Mouse (Mus musculus) right cerebral cortex, postnatal 25 days (tissue): Measurements from ENCODE around the gene Kcnj11.

Experiments used
- DNase-seq: peaks from one replicate; pipeline ENCODE4 v3.0.0; 2022

Gene Kcnj11

DNA sequence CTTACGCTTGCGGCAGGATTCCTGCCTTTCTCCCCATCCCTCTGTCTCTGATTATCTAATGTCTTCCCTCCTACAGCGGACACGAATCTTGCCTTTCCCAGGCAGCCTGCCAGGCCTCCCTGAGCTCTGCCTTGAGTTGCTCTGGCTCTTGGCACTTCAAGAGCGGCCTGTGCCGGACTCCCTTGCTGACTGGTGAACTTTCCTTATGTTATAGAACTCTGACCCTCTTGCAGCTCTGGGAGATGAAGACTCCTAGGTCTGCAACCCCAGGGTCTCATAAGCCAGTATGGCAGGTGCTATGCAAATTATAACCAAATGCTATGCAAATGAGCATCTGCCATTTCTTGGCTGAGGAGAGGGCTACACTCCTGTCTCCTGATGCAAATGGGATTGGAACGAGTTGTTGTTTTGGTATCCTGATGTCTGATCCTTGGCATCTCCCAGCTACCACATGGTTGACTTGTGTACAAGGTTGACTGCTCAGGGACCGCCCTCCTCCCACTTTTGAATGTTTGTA, 2.6 kb upstream of the Kcnj11 start:
- peak; percentile 76 for DNase-seq

DNA sequence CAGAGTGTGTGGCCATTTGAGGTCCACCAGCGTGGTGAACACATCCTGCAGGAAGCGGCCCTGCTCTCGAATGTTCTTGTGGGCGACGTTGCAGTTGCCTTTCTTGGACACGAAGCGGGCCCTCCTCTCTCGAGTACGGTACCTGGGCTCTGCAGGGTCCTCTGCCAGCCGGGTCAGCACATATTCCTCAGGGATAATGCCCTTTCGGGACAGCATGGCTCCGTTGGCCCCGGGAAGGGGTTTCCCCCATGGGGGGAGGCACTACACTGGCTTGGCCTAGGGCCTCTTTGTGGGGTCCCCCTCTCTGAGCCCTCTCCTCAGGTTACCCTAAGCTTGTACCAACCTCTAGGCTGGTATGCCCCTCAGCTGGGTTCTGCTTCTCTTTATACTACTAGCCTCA, 882 bp downstream of the Kcnj11 start:
- DNase-seq = no peak

DNA sequence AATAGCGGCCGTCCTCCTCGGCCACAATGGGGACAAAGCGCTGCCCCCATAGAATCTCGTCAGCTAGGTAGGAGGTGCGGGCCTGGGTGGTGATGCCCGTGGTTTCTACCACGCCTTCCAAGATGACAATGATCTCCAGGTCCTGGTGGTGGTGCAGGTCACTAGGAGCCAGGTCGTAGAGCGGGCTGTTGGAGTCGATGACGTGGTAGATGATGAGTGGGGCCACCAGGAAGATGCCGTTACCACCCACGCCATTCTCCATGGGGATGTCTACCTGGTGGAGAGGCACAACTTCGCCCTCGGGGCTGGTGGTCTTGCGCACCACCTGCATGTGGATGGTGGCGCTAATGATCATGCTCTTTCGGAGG, 1.7 kb downstream of the Kcnj11 start:
- DNase-seq = no peak

DNA sequence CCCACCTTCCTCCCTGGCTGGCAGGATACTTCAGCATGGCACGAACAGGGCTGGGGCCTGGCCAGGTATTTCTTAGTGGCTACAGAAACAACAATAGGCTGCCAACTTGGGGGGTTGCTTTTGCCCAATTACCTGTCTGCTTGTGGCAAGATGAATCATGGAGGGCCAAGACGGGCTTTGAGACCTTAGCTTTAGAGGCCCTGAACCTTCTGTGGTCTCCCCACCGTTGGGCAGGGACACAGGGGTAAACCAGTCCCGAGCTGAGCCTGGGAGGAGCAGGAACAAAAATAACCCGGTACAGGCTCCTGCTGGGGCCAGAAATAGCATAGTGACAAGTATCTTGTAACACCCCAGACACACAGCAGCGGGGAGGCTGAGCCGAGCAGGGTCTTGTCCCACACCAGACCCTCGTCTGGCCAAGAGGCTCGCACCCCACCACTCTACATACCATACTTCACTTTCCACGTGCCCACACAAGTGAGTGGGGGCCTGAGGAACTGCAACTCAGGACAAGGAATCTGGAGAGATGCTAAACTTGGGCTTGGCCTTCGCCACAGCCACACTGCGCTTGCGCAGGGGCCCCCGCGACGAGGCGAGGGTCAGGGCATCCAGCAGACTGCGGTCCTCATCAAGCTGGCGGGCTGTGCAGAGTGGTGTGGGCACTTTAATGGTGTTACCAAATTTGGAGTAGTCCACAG, 2.2 kb downstream of the Kcnj11 start:
- DNase-seq = peak; percentile 42

DNA sequence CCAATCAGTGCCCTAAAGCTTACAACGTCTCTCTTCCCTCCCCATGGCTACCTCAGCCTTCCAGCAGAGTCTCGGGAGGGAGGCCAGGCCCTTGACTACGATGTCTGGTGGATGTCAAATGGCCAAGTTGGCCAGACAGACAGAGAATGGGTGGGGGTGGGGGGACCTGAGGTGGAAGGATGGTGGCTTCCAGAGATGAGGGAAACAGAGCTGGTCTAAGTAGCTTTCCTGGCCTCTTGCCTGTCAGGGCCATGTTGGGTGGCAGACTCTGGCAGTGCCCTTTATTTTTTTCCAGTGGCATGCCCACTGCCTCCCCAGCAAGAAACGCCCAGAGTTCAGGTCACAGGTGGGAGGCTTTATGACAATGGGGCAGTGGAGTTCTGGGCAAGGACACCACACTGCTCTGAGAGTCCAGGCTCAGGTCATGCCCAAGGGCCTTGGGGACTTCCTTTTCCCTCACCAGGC, 3.2 kb downstream of the Kcnj11 start:
- DNase-seq = no peak

DNA sequence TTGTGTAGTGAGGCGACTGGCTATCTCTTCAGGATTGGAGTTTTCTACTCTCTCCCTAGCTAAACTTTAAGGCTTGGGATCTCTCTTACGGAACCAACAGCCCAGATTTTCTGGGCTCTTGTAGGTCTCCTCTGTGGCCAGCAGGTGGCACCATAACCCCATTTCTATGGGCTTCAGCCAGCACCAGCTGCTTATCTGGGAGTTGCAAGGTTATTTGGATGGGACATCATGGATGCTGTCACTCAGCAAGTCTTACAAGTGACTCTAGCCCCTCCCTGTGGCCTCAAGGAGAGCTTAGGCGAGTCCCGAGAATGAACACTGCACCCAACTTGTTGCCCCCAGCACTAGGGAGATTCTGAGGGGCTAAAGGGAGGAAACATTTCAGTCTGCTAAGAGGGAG, 4.4 kb downstream of the Kcnj11 start:
- DNase-seq = peak; percentile 69

DNA sequence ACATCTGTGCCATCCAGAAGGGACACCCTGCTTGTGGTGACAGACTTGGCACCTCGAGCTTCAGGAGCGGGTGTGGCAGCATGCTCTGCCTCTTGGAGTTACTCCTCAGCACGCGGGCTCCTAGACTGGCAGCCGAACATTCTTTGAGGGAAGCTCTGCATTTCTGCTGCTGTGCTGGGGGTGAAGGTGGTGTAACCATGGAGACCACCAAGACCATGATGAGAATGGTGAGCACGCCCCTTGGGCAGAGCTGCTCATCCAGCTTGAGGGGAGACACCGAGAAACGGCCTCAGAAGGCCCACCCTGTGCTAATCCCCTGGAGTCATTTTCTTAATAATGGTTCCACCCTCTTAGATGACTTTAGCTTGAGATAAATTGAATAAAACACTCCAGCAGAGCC, 7.8 kb downstream of the Kcnj11 start:
- DNase-seq = no peak

DNA sequence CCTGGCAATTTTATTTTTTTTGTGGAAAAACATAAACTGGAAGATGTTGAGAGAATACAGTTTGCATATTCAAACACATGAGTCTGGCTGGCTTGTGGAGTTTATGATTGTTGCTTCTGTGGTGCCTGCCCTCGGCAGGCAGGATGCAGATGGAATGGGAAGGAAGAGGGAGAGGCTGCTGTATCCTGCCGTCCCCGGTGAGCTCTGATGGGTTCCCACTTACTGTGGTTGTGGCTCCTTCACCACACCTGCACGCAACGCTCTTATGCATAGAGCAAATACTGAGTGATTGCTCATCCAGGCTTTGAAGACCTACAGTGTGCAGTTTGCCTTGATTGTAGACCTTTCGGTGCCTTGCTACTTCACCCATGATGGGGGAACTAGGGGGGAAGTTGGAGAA, 12.3 kb downstream of the Kcnj11 start:
- no peak for DNase-seq

DNA sequence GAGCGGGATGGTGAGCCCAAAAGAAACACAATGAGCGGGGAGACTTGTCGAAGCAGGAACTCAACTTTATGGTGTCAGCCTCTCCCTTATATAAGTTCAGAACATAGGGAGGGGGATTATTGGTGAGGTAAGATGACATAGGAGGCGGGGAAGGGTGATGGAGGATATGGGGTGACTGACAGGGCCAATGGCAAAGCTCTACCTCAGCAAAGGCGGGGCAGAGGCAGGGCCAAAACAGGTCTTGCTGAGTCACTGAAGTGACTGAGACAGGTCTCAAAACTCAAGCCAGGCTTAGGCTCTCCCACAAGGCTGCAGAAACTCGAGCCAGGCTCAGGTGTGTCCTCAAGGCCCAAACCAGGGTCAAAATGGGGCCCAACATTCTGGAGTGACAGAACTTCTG, 14.2 kb downstream of the Kcnj11 start:
- DNase-seq = no peak

DNA sequence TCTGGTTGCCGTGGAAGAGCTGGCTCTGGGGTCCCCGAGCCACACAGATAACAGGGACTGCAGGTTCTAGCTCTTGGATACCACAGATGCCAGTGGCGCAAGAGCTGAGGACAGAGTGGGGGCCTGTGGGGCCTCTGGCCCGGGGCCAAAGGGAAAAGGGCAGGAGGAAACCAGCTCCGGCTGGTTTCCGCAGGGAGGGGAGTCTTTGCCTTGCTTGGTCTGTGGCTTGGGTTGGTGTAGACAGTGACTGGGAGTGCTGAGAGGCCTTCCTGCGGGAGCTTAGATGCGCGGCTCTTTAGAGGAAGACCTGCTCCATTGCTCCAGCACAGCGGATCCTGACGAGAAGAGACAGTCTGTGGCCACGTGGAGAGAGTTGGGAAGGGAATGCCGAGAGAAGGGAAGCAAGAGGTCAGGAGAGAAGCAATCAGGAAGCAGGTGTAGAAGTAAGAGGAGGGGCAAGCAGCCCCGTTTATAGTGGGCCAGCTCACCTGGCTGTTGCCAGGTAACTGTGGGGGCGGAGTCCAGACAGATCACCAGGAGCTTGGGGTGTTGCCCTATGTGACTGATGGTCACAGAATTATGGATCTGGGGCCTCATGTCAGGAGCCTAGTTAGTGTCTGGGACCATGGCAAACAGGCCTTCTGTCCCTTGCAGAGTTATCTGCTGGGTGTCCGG, 15.6 kb downstream of the Kcnj11 start:
- DNase-seq = no peak

DNA sequence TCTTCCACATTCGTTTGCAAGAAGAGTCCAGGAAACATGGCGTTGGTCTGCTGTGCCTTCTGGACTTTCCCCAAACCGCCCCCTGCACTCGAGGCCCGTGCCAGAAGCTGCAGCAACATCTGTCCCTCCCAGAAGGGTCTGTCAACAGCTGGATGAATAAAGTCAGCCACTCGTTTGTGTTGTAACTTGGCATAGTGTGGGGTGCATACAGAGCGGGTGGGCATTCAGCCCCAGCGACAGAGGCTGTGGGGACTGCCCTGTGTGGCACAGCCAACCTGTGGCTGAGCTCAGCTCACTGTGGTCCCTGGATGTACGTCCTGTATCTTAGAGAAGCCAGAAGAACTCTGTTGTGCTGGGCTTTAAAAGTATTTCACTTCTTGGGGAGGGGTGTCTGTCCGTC, 16.5 kb downstream of the Kcnj11 start:
- no peak for DNase-seq

DNA sequence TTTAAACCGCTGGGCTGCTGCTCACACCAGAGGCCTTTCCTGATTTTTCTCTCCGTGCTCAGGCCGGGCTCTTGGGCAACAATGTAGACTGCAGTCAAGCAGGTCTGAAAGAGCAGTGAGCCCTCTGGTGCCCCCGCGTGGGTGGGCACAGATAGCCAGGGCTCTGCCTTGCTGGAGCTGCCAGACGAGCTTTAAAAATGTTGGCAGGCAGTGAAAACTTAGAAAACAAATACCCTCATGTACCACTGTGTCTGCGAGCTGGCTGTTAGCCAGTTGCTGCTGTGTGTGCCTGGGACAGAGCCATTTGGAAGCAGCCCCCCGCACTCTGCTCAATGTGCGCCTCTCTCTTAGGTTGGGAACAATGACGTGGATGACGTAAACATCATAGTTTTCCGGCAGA, 22.9 kb downstream of the Kcnj11 start:
- no peak for DNase-seq

DNA sequence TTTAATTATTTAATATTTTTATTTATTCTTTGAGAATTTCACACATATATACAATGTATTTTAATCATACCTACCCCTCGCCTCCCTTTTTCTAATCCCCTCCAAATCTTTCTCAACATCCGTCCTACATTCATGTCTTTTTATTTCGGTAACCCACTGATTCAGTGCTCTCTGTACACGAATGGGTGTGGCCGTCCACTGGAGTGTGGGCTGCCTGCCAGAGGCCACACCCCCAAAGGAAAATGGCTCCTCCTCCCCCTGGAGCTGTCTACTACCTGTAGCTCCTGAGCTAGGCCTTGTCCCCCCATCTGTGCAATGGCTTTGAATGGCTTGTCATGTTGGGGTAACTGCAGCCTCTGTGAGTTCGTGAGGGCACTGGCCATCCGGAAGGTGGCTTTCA, 23.7 kb downstream of the Kcnj11 start:
- DNase-seq = no peak

DNA sequence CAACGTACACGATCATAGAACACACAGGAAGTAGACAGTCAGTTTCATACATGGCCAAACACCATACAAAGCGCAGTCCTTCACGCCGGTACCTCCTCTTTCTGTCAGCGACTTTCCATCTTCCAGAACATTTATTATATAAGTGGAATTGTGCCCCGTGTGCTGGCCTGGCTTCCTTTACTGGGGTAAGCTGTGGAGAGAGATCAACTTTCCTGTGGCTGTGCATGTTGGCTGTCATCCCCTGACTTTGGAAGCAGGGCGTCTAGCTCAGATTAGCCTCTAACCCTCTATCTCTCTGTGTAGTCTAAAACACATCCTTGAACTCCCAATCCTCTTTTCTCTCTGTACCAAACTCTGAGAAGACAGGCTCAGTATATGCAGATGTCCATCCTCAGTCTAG, 31.7 kb downstream of the Kcnj11 start:
- no peak for DNase-seq

DNA sequence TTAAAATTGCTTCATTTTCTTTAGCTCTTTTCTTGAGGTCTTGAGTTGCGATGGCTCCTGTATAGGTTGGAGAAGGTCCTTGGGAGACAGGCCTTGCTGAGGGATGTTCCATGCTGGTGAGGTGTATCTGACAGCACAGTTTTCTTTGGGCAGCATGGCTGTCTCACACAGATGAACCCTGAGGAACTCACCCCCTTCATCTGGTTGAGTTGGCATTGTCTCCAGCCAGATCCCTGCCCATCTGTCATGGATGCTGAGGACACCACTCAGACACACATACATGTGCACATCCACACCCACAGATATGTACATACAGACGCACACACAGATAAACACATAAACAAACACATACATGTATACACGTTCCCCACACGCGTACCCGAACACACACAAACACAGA, 37.3 kb downstream of the Kcnj11 start:
- no peak for DNase-seq

DNA sequence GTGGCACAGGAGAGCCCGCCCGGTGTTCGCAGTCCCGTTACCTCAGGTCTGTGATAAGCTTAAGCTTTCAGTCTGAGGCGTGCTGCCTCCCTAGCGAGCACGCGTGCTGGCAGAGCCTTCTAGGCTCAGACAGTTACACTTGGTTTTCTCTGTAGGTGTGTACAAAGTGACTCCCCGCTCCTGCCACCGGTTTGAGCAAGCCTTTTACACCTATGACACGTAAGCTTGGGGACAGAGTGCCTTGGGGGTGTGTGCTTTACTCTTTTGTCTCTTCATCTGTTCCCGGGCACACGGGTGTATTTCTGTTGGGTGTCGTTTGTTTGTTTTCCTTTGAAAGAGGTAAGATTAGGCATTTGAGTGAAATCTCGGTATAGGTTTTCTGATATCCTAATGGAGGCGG, 39.0 kb downstream of the Kcnj11 start:
- no peak for DNase-seq

DNA sequence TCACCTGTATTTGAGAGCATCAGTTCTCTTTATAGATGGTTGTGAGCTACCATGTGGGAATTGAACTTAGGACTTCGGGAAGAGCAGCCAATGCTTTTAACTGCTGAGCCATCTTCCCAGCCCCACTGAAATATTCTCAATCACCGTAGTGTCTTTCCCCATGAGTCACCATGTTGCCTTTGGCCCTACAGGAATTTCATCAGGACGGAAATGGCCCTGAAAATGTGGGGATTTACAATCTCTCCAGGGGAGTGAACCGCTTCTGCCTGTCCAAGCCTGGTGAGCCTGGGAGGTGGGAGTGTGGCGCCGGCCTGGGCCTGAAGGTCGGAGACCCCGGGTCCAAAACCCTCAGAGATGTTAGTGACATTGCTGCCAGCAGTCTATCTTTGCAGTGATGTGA, 39.9 kb downstream of the Kcnj11 start:
- DNase-seq = no peak

DNA sequence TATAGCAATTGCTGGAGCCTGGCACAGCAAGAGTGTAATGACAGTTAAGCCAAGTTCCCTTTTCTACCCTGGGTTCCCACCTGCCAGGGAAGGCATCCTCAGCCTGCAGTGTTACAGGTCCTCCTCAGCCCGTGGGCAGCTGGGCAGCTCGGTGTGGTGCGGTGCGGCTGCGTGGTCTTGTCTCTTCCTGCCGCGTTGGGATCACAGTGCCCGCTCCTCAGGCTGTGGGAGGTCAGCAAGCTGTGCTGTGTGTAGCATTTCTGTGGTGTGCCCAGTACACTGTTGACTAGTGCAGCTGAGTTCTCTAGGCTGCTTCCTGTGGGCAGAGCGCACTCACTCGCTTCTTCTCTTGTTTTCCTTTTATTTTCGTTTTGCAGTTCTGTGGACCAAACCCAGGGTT, 41.7 kb downstream of the Kcnj11 start:
- no peak for DNase-seq

DNA sequence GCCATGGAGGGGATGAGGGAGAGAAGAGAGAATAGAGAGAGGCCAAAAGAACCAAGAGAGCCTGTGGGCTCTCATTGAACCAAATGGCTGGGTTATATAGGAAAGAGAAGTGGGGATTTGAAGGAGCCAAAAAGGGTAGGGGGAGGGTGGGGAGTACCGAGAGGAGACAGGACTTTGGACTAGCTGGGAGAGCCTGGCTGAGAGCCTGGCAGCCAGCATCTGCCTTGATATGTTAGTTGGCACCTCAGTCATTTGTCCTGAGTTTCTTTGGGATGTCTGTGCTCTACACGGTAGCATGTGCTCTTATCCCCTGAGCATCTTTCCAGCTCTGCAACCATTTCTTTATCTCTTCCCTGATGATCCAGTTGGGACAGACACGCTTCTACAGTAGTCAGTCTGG, 47.0 kb downstream of the Kcnj11 start:
- DNase-seq = no peak

DNA sequence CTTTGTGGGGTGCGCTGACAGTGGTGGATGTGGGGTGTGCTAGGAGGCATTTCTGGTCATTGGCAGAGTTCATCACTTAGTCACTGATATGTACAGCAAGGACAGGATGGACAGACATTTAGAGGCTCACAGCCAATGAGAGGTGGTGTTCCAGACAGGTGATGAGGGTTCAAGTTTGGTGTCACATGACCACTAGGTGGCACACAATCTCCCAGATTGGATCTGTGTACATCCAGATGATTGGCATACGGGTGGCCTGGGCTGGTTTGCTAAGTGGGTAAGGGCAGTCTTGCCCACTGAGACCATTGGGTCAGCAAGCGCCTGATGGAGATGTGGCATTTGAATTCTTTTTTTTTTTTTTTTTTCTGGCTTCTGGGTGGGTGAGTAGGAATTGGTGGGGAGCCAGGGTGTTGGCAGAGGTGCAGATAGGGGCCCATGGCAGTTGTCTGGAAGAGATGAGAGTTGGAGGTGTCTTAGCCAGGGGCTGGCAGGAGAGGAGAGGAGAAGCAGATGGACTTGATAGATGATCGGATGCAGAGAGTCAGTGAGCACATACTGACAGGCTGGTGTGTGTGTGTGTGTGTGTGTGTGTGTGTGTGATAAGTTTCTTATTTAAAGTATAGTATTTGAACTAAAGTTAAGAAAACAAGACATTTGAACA, 48.3 kb downstream of the Kcnj11 start:
- no peak for DNase-seq

DNA sequence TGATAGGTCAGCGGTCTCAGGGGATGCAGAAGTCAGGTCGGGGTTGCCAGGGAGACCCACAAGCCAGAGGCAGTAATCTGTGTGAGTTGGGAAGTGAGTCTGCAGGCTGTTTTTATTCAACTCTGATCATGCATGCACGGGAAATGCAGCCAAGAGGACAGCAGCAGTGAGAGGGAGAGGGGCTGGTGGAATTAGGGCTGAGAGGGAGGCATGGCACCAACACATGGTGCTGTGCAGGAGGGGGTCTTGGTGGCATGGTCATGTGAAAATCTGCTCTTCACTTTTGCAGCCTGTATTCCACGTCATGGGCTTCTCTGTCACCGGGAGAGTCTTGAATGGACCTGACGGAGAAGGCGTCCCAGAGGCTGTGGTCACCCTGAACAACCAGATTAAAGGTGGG, 50.6 kb downstream of the Kcnj11 start:
- no peak for DNase-seq

DNA sequence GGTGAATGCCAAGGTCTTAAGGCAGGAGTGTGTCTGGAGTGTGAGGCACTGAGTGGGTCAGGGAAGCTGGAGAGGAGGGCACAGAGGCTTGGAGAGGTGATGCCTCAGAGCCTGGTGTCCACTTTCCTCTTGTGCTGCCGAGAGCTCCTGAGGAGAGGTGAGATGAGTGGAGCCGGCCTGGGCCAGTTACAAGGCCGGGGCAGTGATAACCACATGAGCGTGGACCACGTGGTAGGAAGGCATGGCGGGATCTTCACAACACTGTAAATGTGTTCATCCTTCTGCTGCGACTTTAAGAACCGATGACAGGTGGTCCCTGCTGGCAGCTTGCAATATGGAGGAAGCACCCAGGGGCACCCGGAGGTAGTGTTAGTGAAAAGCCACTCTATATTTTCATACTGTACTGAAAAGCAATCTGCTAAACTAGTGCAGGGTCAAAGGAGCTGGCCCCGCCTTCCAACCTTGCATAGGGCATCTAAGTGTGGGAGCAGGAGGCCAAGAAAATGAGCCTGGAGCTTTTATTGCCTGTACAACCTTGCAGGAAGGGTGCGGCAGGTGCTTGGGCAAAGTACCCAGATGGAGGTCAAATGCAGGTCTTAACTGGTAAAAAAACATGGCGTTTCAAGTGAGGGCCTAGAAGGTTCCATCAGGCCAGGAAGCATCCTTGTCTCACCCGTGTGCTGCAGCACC, 52.5 kb downstream of the Kcnj11 start:
- DNase-seq = no peak

DNA sequence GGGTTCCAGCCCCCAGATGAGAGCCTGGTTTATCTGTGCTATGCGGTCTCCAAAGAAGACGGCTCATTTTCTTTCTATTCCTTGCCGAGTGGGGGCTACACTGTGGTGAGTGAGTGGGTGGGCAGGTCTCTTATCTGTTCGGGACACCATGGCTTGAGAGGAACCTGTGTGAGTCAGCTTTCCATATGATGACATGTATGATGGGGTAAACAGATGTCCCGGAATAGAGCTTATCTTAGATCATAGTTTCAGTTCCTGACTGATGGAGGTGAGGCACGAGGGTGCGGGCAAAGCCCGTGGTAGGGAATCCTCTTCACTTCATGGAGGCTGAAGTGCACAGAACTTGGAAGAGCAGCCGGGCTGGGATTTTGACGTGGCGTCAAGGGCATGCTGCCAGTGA, 54.7 kb downstream of the Kcnj11 start:
- DNase-seq = no peak

DNA sequence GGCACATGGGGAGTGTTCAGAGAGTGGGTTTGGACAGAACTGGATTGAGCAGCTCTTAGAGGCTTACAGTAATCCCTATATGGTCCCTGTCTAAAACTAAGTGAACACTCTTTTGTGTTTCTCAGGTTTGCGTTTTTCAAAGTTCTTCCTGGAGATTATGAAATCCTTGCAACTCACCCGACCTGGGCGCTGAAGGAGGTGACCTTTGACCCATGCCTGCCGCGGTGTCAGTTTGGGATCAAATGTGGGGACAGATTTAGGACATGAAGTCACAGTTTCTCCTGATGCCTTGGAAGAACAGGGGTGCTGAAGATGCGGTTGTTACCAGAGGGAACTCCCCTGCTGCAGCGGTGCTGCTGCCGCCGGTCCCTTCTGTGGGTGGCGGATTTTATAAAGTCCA, 56.5 kb downstream of the Kcnj11 start:
- no peak for DNase-seq
